Mouse (Mus musculus) lung, embryonic 16.5 days (tissue): ENCODE results near the gene Spsb2. TPM values are rescaled to one million over a fixed set of nuclear protein-coding genes. Genes with fewer than 3 reads are reported as not detected.

Experiments used
- ATAC-seq: fragments of 200-750 bp; cut with Nextera tagmentation; 2 replicates; pipeline ENCODE4 v1.8.0; 2017; ENCODE audit warnings: low read depth, mild to moderate bottlenecking, moderate library complexity
- H3K27ac ChIP-seq: fragments of 300-500 bp; sonication (generic); 2 replicates; pipeline ENCODE4 v1.5.1; 2014; ENCODE audit warnings: mild to moderate bottlenecking, control low read depth, low read length
- H3K27me3 ChIP-seq: fragments of 300-500 bp; sonication (generic); 2 replicates; pipeline ENCODE4 v1.6.1; 2014; ENCODE audit warnings: low read depth, low read length, mixed read lengths; ENCODE audit not compliant: control insufficient read depth, insufficient read depth
- H3K36me3 ChIP-seq: fragments of 300-500 bp; sonication (generic); 2 replicates; pipeline ENCODE4 v1.6.1; 2014; ENCODE audit warnings: low read length; ENCODE audit not compliant: control insufficient read depth, insufficient read depth
- H3K4me1 ChIP-seq: fragments of 300-500 bp; sonication (generic); replicated peaks from 2 replicates; pipeline ENCODE4 v1.6.1; 2014; ENCODE audit warnings: low read length, mixed read lengths; ENCODE audit not compliant: control insufficient read depth, insufficient read depth
- H3K4me2 ChIP-seq: fragments of 300-500 bp; sonication (generic); 2 replicates; pipeline ENCODE4 v1.6.1; 2014; ENCODE audit warnings: low read depth, low read length, control low read depth
- H3K4me3 ChIP-seq: fragments of 300-500 bp; sonication (generic); 2 replicates; pipeline ENCODE4 v1.5.1; 2014; ENCODE audit warnings: mild to moderate bottlenecking, low read length, control low read depth
- H3K9ac ChIP-seq: fragments of 300-500 bp; sonication (generic); 2 replicates; pipeline ENCODE4 v1.6.1; 2014; ENCODE audit warnings: low read length, control low read depth
- H3K9me3 ChIP-seq: fragments of 300-500 bp; sonication (generic); 2 replicates; pipeline ENCODE4 v1.6.1; 2016; ENCODE audit warnings: low read length; ENCODE audit not compliant: control insufficient read depth
- WGBS: fragments of 180-500 bp; shearing (Covaris S2); extraction: QIAGEN DNeasy Blood & Tissue Kit; methylation state at CpG from one replicate; pipeline ENCODE4 v1.1.7; 2014; 5-methylcytosine and 5-hydroxymethylcytosine counted together
- polyA plus RNA-seq: library from polyadenylated mRNA; unstranded; fragments of >200 nt; fragmentation: Nextera tagmentation; extraction: Ambion mirVana; gene quantifications from 2 replicates; pipeline ENCODE4 v1.2.1, GENCODE M21; 2015

Spsb2 gene
- polyA plus RNA-seq, 1 experiment from 2014 or later = 13.6 TPM

DNA sequence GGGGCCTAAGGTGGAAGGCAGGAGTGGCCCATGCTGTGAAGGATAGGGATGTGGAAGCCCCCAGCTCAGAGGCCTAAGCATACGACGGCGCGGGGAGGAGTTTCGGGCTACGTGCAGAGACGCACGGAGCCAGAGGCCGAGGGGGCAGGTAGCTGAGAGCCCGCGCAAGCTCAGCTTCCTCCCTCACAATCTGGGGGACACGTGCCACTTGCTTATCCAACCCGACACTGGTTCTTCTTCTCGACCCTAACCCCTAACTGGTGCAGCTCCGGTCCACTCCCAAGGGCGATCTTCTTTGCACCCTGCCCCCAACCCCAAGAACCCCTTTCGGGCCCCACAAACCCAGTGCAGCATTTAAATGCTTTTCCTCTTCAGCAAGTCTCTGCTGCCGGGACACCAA, 5.0 kb downstream of the Spsb2 start:
- Histone ChIP-seq H3K4me2 (peak overlapping the region; percentile 78), H3K27me3 (no peaks in the 10 kb centered on the region), H3K4me1 (peaks cover 31% of the 10 kb centered on the region), H3K4me3 (peak overlapping the region; percentile 82), H3K9ac (peak overlapping the region; percentile 89), H3K27ac (peak overlapping the region; percentile 94), H3K9me3 (no peaks in the 10 kb centered on the region), H3K36me3 (peaks cover 27% of the 10 kb centered on the region)
- peak; percentile 66 for ATAC-seq
- WGBS = 1% methylated on average over 18 of the region's 18 CpGs

GRCm38 (mm10) chr6:124813933-124814332, 5.5 kb downstream of the Spsb2 start, which contains the start of gene Tpi1:
Gene Tpi1, minus strand, starts transcription at chr6:124814296.
- no peaks in the 10 kb centered on the region for H3K27me3 ChIP-seq
- peak within 1 kb of the TSS; percentile 94 for H3K27ac ChIP-seq
- peak within 1 kb of the TSS; percentile 82 for H3K4me3 ChIP-seq
- H3K4me2 ChIP-seq = peak within 1 kb of the TSS; percentile 78
- ATAC-seq = peak; percentile 92
- peak within 1 kb of the TSS; percentile 89 for H3K9ac ChIP-seq
- no peaks in the 10 kb centered on the region for H3K9me3 ChIP-seq
- H3K4me1 ChIP-seq = peaks cover 31% of the 10 kb centered on the region
- H3K36me3 ChIP-seq = peaks cover 32% of the 10 kb centered on the region
- under 1% methylated on average over 22 of the region's 22 CpGs for WGBS

GRCm38 (mm10) chr6:124814448-124814847, 6.0 kb downstream of the Spsb2 start:
- Histone ChIP-seq H3K36me3 (peaks cover 37% of the 10 kb centered on the region), H3K4me2 (peak overlapping the region; percentile 78), H3K9ac (peak overlapping the region; percentile 89), H3K4me3 (peak overlapping the region; percentile 82), H3K4me1 (peaks cover 31% of the 10 kb centered on the region), H3K27me3 (no peaks in the 10 kb centered on the region), H3K9me3 (no peaks in the 10 kb centered on the region), H3K27ac (peak overlapping the region; percentile 54)
- WGBS = 27% methylated on average over 8 of the region's 8 CpGs
- peak; percentile 24 for ATAC-seq

DNA sequence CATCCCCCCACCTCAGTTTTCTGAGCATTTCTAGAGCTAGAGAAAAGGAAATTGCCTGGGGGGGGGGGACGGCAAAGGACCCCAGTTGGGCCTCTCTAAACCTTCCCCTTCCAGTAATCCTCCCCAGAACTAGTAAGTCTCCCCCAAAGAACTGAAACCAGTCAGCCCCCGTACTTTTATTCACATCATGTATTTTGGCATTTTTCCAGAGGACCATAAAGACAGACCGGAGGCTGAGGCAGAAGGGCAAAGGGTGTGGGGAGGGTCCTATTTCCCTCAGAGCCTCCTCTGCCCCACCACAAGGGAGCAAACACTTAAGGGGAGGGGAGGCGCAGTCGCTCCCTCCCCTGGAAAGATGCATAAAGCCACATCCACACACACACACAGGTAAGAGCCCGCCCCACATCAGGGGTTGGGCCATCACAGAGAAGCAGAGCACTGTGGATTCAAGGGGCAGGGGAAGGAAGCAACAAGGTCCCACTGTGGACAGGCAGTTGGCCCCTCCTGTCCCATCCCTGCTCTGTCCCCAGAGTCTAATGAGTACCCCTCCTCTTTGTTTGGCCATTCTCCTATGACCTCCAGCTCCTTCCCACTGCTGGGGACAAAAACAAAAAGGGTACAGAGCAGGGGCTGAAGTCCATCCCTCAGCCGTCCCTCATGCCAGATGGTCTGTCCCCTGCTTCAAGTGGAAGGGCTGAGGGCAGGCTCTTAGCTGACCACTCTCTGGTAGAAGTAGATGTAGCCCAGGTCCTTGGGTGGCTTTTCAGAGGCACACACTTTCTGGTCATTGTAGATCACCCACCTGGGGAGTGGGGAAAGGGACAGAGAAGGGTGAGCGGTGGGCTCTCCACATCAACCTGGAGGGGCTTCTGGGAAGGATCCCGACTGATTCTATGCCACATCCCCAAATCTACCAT, 6.7 kb downstream of the Spsb2 start:
- Histone ChIP-seq H3K27ac (no peak overlapping the region), H3K36me3 (peaks cover 43% of the 10 kb centered on the region), H3K27me3 (no peaks in the 10 kb centered on the region), H3K4me2 (no peak overlapping the region), H3K4me3 (no peak overlapping the region), H3K9me3 (no peaks in the 10 kb centered on the region), H3K4me1 (peaks cover 26% of the 10 kb centered on the region), H3K9ac (no peak overlapping the region)
- WGBS = 62% methylated on average over 9 of the region's 9 CpGs
- no peak for ATAC-seq

- Histone ChIP-seq H3K4me2 (no peak overlapping the region), H3K36me3 (peaks cover 52% of the 10 kb centered on the region), H3K4me1 (peaks cover 22% of the 10 kb centered on the region), H3K4me3 (no peak overlapping the region), H3K27me3 (no peaks in the 10 kb centered on the region), H3K9me3 (no peaks in the 10 kb centered on the region), H3K27ac (no peak overlapping the region), H3K9ac (no peak overlapping the region)
- 77% methylated on average over 4 of the region's 4 CpGs for WGBS
- ATAC-seq = no peak
Measured at GRCm38 (mm10) chr6:124816611-124817010, 8.2 kb downstream of the Spsb2 start.

- peaks cover 47% of the 10 kb centered on the region for H3K36me3 ChIP-seq
- H3K9me3 ChIP-seq = no peaks in the 10 kb centered on the region
Measured at GRCm38 (mm10) chr6:124817125-124817524, 8.7 kb downstream of the Spsb2 start.

GRCm38 (mm10) chr6:124817563-124817962, 9.1 kb downstream of the Spsb2 start:
- peaks cover 47% of the 10 kb centered on the region for H3K36me3 ChIP-seq
- no peak overlapping the region for H3K4me3 ChIP-seq
- ATAC-seq = no peak
- no peaks in the 10 kb centered on the region for H3K27me3 ChIP-seq
- 91% methylated on average over 8 of the region's 8 CpGs for WGBS
- no peaks in the 10 kb centered on the region for H3K9me3 ChIP-seq
- no peak overlapping the region for H3K9ac ChIP-seq
- no peak overlapping the region for H3K27ac ChIP-seq
- H3K4me1 ChIP-seq = peaks cover 15% of the 10 kb centered on the region
- H3K4me2 ChIP-seq = no peak overlapping the region

More at GRCm38 (mm10) chr6:124817125-124817524, 8.7 kb downstream of the Spsb2 start:
- 90% methylated on average over 11 of the region's 11 CpGs for WGBS
- ATAC-seq = no peak
- no peak overlapping the region for H3K27ac ChIP-seq
- H3K4me3 ChIP-seq = no peak overlapping the region
- H3K27me3 ChIP-seq = no peaks in the 10 kb centered on the region
- peaks cover 19% of the 10 kb centered on the region for H3K4me1 ChIP-seq
- H3K9ac ChIP-seq = no peak overlapping the region
- H3K4me2 ChIP-seq = no peak overlapping the region

- 86% methylated on average over 8 of the region's 8 CpGs for WGBS
- ATAC-seq = no peak
- no peak overlapping the region for H3K27ac ChIP-seq
Measured at GRCm38 (mm10) chr6:124817971-124818370, 9.5 kb downstream of the Spsb2 start.

DNA sequence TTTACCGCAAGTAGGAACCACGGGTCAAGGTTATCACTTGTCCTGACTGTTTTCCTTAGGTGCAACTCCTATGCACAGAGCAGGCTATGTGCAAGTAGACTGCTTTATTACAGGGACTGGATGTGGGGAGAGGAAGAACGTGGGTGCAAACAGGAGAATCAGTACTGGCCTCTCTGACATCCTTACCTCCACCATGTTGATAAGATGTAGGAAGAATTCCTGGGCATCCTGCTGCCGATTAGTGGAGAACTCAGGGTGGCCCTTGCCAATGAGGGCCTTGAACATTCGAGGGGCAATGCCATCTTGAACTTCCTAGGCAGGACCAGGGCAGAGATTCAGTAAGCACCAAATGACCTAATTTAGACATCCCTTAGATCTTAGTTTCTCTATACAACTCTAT, 12.4 kb downstream of the Spsb2 start:
- no peak overlapping the region for H3K4me2 ChIP-seq
- H3K27ac ChIP-seq = no peak overlapping the region
- H3K9me3 ChIP-seq = no peaks in the 10 kb centered on the region
- H3K36me3 ChIP-seq = peaks cover 65% of the 10 kb centered on the region
- no peak overlapping the region for H3K9ac ChIP-seq
- H3K4me3 ChIP-seq = no peak overlapping the region
- H3K27me3 ChIP-seq = no peaks in the 10 kb centered on the region
- WGBS = 89% methylated on average over 5 of the region's 5 CpGs
- no peaks in the 10 kb centered on the region for H3K4me1 ChIP-seq
- no peak for ATAC-seq

More at GRCm38 (mm10) chr6:124817971-124818370, 9.5 kb downstream of the Spsb2 start:
- Histone ChIP-seq H3K9me3 (no peaks in the 10 kb centered on the region), H3K27me3 (no peaks in the 10 kb centered on the region), H3K36me3 (peaks cover 50% of the 10 kb centered on the region), H3K9ac (no peak overlapping the region), H3K4me3 (no peak overlapping the region), H3K4me2 (no peak overlapping the region), H3K4me1 (peaks cover 11% of the 10 kb centered on the region)
